Mouse (Mus musculus): Measurements from ENCODE around the gene Rimkla. TPM values are rescaled to one million over a fixed set of nuclear protein-coding genes. Genes with fewer than 3 reads are reported as not detected.

Gene Rimkla
- total RNA-seq (2023), result 1 to 10 TPM in 1 of 2 experiments, under 1 TPM in 1; 0.96 to 1.4 TPM

GRCm38 (mm10) chr4:119492291-119492932 is at the start of gene Rimkla:
Gene Rimkla (minus strand): TSS chr4:119492628.

GRCm38 (mm10) chr4:119539031-119539824 is 46.8 kb upstream of the Rimkla start, which contains the start of gene Frg2f1:
Gene Frg2f1 (minus strand): TSS chr4:119539529.

GRCm38 (mm10) chr4:119536615-119537014 is 44.2 kb upstream of the Rimkla start, which contains the start of gene Foxj3:
Gene Foxj3 (plus strand): TSS chr4:119537004.

GRCm38 (mm10) chr4:119422294-119422964 is 70.0 kb downstream of the Rimkla start, which contains the start of the genes Ppcs and Zmynd12:
Gene Ppcs (minus strand): TSS chr4:119422420.
Gene Zmynd12 (plus strand): TSS chr4:119422814.

Other genes with a start within 250 kb of the Rimkla start
- gene Cldn19, start 237.2 kb downstream of the Rimkla start, total RNA-seq (2023), result not detected
- gene Ybx1, start 198.0 kb downstream of the Rimkla start, total RNA-seq (2023), result 100 to 1,000 TPM; 353 to 355 TPM
- 10 to 100 TPM; 26.5 to 39.1 TPM for gene Ppih, start 172.1 kb downstream of the Rimkla start, total RNA-seq (2023)
- 1 to 10 TPM; 3.5 to 4.6 TPM for gene Ccdc30, start 77.1 kb downstream of the Rimkla start, total RNA-seq (2023)
- gene Ppcs, start 70.2 kb downstream of the Rimkla start, total RNA-seq (2023), result 10 to 100 TPM; 11.9 to 14.6 TPM
- not detected for gene Zmynd12, start 69.8 kb downstream of the Rimkla start, total RNA-seq (2023)
- gene Foxj3, start 44.4 kb upstream of the Rimkla start, total RNA-seq (2023), result 10 to 100 TPM; 84.9 to 94.0 TPM
- gene Frg2f1, start 46.9 kb upstream of the Rimkla start, total RNA-seq (2023), result 10 to 100 TPM; 10.1 to 16.2 TPM
- 1 to 10 TPM; 5.2 to 8.7 TPM for gene Guca2a, start 145.1 kb upstream of the Rimkla start, total RNA-seq (2023)
- gene Guca2b, start 166.3 kb upstream of the Rimkla start, total RNA-seq (2023), result not detected
- gene Hivep3, start 241.2 kb upstream of the Rimkla start, total RNA-seq (2023), result 10 to 100 TPM; 10.2 to 10.7 TPM

Data from T-cell, adult 66 days (primary cell).